Mouse (Mus musculus) kidney, postnatal 36 days (tissue): ENCODE data around the gene Nup54.

Experiments used
- DNase-seq, 2 experiments: peaks; one replicate each; pipeline ENCODE4 v3.0.0; 2021 to 2022; ENCODE audit warnings: mixed read lengths in 2 of 2

Gene Nup54

GRCm38 (mm10) chr5:92411461-92412140, 23.4 kb downstream of the Nup54 start:
- DNase-seq: no peak

DNA sequence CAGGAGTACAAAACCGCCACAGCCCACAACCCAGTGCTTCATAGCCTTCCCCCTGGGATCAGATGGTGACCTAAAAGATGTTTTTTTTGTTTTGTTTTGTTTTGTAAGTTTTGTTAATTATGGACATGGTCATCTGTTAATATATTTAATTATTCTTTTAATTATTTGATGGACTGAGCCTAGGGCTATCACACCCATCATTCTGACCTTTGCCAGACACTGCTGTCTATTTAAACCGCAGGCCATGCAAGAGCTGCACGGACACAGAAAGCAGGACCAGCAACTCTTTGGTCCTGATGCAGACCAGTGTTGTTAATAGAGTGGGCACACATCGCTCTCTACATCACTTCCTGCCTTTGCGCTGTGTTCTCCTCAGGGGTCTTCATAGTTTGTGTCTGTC, 24.5 kb downstream of the Nup54 start:
- no peak for DNase-seq

DNA sequence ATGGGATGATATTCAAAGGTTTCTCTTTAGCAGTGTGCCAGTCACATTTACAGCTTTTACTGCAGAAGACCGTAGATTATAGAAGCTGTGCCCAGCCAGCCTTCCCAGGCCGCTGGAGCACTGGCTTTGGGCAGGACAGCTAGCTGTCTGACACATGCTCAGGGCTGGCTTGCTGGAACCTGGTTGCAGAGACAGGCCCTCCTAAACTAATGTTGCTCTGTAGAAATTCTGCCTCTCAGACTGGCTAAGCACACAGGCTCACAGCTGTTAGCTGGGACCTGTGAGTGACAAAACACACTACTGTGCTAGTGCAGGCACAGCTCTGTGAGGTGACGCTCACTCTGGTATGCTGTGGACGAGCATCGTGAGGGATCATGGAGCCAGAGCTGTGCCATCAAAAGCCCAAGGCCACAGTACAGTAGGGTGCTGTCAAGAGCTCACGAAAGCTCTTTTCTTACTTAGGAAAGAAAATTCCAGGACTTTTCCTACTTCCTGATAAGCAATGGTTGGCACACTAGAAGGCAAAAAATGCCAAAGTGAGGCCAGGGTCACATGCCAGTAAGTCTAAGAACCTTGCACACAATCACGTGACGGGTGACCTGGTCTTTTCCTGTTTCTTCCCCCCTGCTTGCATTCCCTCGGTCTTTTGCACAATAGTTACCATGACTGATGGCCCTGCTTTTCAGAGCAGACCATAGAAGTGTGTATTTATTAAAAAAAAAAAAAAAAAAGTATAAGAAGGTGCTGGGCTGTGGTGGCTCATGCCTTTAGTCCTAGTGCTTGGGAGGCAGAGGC, 25.5 kb downstream of the Nup54 start:
- peak; percentile 30 to 41 for DNase-seq

- no peak for DNase-seq
These were observed 30.7 kb downstream of the Nup54 start for GRCm38 (mm10) chr5:92404400-92404678.

GRCm38 (mm10) chr5:92403562-92404399, 31.2 kb downstream of the Nup54 start:
- DNase-seq: no peak

- DNase-seq: no peak
These were observed 32.2 kb downstream of the Nup54 start for GRCm38 (mm10) chr5:92402816-92403215.

- peak; percentile 83 to 92 for DNase-seq
These were observed 36.9 kb downstream of the Nup54 start for GRCm38 (mm10) chr5:92398153-92398552.

GRCm38 (mm10) chr5:92396476-92396875, 38.5 kb downstream of the Nup54 start:
- DNase-seq: no peak

DNA sequence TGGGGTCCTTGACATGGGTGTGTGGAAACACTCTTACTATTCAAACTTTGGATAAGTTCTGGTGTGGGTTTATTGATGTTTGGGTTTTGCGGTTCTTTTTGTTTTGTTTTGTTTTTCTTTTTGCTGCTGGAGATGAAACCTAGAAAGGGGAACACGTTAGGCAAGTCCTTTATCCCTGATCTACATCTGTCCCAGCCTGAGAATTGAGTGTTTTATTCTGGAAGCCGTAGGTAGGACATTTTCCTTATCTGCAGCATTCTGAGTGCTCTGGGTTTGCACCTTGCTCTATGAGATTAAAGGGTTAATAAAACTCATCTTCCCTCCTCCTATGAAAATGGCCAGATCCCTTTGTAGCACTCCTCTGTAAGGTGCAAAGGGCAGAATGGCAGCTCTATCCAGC, 39.3 kb downstream of the Nup54 start:
- no peak for DNase-seq

- DNase-seq: no peak
These were observed 41.2 kb downstream of the Nup54 start for GRCm38 (mm10) chr5:92393863-92394262.

- DNase-seq: no peak
These were observed 42.5 kb downstream of the Nup54 start for GRCm38 (mm10) chr5:92392542-92392941.

DNA sequence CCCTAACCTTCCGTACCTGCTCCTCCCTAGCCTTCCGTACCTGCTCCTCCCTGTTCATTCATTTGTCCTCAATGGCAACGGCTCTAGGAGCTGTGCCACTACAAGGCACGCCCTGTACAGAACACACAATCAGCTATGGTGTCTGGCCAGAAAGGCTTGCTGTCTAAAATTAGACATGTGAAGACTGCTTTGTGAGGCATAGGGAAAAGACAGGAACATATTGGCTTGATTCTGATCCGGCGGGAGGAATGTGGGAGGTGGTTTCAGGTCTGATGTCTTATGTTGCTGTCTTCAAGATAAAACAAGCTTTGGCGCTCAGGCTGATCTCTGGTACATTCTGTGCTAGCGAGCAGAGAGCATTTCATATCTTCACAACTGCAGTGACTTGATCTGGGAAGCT, 44.4 kb downstream of the Nup54 start:
- DNase-seq: no peak

DNA sequence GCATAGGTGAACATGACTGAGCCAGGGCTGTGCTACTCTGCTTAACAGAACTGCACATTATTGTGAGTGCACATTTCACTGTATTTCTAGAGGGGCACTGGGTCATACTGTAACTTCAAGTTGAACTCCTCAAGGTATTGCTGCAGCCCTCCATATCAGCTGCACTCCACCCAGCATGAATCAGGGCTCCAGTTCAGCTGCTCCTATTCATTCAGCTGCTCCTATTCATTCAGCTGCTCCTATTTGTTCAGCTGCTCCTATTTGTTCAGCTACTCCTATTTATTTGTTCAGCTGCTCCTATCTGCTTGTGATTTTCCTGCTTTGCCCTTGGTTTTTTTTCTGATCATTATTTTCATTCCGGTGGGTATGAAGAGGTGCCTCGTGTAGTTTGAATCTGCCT, 45.0 kb downstream of the Nup54 start:
- no peak for DNase-seq

DNA sequence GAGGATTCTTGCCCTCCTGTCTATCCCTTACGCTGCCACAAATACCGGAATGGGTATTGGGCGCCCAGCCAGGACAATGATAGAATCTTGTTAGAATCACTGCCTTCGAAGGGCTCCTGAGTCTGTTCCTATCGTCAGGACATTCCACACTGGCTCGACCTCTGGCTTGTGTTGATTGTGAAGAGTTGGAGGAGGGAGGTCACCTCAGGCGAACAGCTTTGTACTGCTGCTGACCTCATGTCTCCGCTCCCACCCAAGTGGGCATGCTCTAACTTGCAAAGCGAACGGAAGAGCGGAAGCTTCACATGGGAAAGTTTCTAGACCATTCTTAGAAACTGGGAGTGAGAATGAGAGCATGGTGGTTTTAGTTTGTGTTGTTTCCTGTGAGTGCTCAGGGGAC, 47.6 kb downstream of the Nup54 start:
- DNase-seq: peak; percentile 60 to 77

DNA sequence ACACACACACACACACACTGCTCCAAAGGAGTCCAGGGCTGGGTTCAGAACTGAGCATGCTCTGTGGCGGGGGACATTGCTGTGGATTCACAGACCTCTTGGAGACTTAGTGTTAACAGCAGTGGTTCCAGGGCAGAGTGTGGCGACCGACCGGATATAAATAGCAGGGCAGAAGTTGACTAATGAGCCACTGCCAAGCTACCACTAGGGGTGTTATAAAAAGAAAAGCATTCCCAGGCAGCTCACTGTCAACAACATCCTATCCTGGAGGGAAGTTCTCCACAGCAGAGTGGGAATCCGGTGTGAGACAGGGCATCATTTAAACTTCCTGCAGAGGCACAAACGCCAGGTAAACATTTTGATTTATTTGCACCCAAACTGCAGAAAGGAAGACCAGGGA, 48.4 kb downstream of the Nup54 start:
- DNase-seq: peak; percentile 54 to 56

DNA sequence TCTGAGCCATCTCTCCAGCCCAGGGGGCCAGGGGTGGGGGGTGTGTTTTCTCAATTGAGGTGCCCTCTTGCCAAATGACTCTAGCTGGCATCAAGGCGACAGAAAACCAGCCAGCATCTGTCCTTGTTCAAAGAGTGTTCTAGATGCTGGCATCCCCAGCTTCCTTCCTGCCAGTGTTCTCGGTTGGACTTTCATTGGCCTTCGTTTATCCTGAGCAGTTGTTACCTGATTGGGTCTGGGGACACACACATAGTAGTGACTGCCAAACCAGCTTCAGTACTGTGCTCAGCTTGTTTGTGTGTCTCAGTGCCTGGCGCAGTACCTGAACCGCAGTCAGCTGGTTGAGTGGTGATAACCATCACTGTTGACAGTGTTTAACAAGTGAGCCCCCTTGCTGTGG, 48.9 kb downstream of the Nup54 start:
- DNase-seq: peak in 1 of 2 experiments; percentile 11

- peak in 1 of 2 experiments; percentile 65 for DNase-seq
These were observed 50.2 kb downstream of the Nup54 start for GRCm38 (mm10) chr5:92384855-92385254.

DNA sequence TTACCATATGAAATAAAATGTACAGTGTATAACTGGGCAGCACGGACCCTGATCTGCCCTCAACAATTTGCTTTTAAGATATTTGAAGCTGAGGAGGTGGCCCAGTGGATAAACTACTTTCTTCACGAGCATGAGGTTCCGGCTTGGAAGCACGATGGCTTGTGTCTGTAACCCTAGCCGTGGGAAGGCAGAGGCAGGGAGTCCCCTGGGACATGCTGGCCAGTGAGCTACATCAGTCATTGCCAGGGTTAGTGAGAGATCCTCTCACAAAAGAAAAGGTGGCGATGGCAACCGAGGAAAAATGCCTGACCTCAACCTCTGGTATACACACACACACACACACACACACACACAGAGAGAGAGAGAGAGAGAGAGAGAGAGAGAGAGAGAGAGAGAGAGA, 51.3 kb downstream of the Nup54 start:
- no peak for DNase-seq

DNA sequence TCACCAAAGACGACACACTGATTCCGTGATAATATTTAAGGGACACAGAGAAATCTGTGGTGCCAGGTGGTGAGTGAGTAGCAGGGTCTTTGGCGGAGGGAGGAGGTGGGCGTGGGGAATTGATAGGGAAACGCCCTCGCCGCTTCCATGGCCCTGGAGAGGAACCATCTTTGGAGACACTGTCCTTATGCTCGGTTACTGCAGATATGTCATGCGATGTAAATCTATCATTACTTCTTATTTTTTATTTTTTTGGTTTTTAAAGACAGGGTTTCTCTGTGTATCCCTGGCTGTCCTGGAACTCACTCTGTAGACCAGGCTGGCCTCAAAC, 52.7 kb downstream of the Nup54 start:
- DNase-seq: no peak

- peak; percentile 81 to 91 for DNase-seq
These were observed 53.3 kb downstream of the Nup54 start for GRCm38 (mm10) chr5:92381550-92382348.

- DNase-seq: peak in 1 of 2 experiments; percentile 14
These were observed 58.1 kb downstream of the Nup54 start for GRCm38 (mm10) chr5:92376795-92377405.

- peak; percentile 52 to 55 for DNase-seq
These were observed 59.7 kb downstream of the Nup54 start for GRCm38 (mm10) chr5:92375368-92375767.
